Mouse (Mus musculus): ENCODE data around the gene Osbpl10. TPM values are rescaled to one million over a fixed set of nuclear protein-coding genes. Genes with fewer than 3 reads are reported as not detected.
"Not testable (repeated sequence)": the region's sequence is repeated elsewhere in the genome, so short reads cannot be mapped to it uniquely, and the experiment has no call there.

The Osbpl10 gene
- total RNA-seq, 1 experiment from 2014 or later, result not detected

DNA sequence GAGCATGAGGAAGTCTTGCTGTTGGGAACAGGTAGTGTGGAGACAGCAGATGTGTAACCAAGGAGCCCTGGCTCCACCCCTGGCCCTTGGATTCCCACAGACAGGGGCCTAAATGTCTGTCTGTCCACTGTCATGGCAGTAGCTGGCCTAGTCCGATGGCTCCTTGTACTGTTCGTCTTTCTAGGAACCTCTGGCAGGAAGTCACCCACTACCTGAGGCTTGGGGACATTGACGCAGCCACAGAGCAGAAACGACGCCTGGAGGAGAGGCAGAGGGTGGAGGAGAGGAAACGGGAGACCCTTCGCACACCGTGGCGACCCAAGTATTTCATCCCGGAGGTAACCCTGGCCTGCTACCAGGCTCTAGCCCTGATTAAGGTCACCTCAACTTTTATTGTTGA lies 251.3 kb downstream of the Osbpl10 start:
- no peak for ATAC-seq (replicated peaks; ENCODE audit: insufficient number of reproducible peaks, low FRiP score, low TSS enrichment, poor library complexity, severe bottlenecking)

DNA sequence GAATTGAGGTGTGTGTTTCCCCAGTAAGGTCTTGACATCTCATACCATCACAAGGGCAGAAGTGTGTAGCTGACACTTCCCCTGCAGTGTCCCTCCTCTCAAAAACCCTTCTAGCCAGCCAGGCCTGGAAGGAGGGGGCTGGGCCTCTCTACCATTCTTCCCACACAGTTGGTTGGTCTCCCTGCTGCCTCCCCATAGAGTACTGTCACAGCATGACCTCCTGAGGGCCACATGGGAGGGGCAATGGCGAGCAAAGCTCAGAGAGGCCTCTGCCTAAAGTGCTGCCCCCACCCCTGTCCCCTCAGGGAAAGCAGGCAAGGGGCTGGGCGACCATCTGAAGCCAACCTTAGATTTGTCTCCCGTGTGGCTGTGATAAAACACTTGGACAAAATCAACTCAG lies 251.8 kb downstream of the Osbpl10 start:
- no peak for ATAC-seq (replicated peaks; ENCODE audit: insufficient number of reproducible peaks, low FRiP score, low TSS enrichment, poor library complexity, severe bottlenecking)

GRCm38 (mm10) chr9:115231476-115231875 lies 253.1 kb downstream of the Osbpl10 start:
- no peak for ATAC-seq (replicated peaks; ENCODE audit: insufficient number of reproducible peaks, low FRiP score, low TSS enrichment, poor library complexity, severe bottlenecking)

DNA sequence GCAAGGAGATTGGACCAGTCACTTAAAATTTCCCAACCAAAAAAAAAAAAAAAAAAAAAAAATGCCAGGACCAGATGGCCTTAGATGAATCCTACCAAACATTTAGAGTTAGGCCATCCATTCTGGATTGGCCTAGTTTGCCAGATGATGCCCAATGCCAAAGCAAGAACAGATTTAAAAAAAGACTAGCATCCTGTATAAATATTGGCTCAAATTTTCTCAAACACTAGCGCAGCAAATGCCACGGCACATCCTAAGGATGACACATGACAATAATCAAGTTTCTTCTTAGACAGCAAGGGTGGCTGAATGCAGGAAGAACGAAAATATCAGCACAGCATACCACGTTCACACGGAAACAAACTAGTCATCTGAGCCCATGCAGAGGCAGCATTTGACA lies 255.4 kb downstream of the Osbpl10 start:
- ATAC-seq (replicated peaks; ENCODE audit: insufficient number of reproducible peaks, low FRiP score, low TSS enrichment, poor library complexity, severe bottlenecking), result no peak

DNA sequence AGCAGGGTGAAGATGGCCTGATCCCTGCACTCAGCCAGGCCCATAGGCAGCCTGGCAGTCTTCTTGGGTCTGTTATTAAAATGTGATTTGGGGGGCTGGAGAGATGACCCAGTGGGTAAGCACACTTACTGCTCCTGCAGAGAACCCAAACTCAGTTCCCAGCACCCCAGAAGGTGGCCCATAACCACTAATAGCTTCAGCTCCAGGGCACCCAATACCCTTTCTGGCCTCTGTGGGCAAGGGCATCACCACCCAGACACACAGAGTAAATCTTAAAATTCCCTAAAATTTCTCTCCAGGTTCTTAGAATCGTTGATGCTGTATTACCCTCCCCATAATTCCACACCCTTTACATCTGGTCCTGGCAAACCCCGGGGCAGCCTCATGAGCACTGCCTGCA lies 256.2 kb downstream of the Osbpl10 start:
- no peak for ATAC-seq (replicated peaks; ENCODE audit: insufficient number of reproducible peaks, low FRiP score, low TSS enrichment, poor library complexity, severe bottlenecking)

GRCm38 (mm10) chr9:115236352-115236841 lies 258.0 kb downstream of the Osbpl10 start:
- ATAC-seq (replicated peaks; ENCODE audit: insufficient number of reproducible peaks, low FRiP score, low TSS enrichment, poor library complexity, severe bottlenecking), result no peak; the same call in 1 of the 2 replicates

DNA sequence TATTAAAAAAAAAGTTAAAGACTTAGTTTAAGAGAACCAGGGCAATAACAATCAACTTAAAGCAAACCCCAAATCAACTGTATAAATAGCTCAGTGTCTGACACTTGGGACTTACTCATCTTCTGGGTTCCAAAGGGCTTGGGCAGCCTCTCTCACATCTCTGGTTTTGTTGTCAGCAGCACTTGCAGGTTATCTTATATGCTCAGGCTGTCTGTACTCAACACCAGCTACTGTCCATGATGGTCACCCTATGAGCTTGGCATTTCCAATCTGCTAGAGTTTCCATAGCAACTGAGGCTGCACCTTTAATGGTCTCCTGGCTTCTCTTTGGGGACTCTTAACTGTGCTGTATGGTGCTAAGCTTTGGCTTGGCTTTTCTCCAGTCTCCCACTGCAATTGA lies 259.6 kb downstream of the Osbpl10 start:
- no peak for ATAC-seq (replicated peaks; ENCODE audit: insufficient number of reproducible peaks, low FRiP score, low TSS enrichment, poor library complexity, severe bottlenecking)

DNA sequence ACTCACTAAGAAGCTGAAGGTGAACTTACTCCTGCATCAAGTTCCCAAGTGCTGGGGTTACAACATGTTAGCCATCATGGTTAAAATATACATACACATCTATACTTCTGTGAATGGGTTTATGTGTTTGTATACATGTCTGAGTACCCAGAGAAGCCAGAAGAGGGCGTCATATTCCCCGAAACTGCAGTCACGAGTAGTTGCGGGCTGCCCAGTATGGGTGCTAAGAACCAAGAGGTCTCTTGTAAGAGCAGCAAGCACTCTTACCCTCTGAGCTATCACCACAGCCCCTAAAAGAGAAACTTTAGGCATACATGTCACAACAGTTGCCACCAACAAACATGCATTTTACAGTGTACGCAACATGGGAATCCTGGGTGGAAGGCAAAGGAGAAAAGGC lies 261.5 kb downstream of the Osbpl10 start:
- no peak for ATAC-seq (replicated peaks; ENCODE audit: insufficient number of reproducible peaks, low FRiP score, low TSS enrichment, poor library complexity, severe bottlenecking)

GRCm38 (mm10) chr9:115243630-115244029 lies 265.3 kb downstream of the Osbpl10 start:
- ATAC-seq (replicated peaks; ENCODE audit: insufficient number of reproducible peaks, low FRiP score, low TSS enrichment, poor library complexity, severe bottlenecking), result no peak

GRCm38 (mm10) chr9:115245092-115245491 lies 266.7 kb downstream of the Osbpl10 start:
- ATAC-seq (replicated peaks; ENCODE audit: insufficient number of reproducible peaks, low FRiP score, low TSS enrichment, poor library complexity, severe bottlenecking), result no peak

GRCm38 (mm10) chr9:115249145-115249544 lies 270.8 kb downstream of the Osbpl10 start:
- no peak for ATAC-seq (replicated peaks; ENCODE audit: insufficient number of reproducible peaks, low FRiP score, low TSS enrichment, poor library complexity, severe bottlenecking)

DNA sequence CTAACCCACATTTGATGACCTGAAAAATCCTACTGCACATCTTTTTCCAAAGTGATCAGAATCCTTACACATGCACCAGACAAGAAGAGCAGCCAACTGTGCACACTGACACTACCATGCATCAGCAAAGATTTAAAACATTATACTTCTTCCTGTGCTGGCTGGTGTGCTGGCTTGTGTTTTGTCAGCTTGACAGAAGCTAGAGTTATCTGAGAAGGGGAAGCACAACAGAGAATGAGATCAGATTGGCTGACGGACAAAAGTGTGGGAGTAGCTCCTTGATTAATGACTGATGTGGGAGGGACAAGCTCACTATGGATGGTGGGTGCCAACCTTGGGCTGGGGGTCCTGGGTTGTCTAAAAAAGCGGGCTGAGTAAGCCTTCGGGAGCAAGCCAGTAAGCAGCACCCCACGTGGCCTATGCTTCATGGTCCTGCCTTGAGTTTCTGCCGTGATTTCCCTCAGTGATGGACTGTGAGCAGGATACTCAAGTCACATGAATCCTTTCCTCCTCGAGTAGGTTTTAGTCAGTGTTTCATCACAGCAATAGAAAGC lies 279.4 kb downstream of the Osbpl10 start:
- no peak for ATAC-seq (replicated peaks; ENCODE audit: insufficient number of reproducible peaks, low FRiP score, low TSS enrichment, poor library complexity, severe bottlenecking)

DNA sequence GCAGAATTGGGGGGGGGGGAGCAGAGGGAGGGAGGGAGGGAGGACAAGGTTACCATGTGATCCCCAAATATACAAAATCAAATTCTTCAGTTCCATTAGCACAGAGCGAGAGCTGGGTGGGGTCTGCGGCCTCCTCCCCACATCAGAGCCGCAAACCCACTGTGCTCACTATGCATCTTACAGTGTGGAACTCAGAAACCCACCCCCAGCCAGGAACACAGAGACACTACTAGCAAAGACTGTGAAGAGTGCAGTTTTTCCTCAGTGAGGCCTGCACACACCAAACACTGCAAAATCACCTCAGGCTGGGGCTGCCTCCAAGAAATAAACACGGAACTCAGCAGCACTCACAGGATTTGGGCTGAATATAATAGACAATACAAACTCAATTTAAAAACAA lies 281.5 kb downstream of the Osbpl10 start:
- ATAC-seq (replicated peaks; ENCODE audit: insufficient number of reproducible peaks, low FRiP score, low TSS enrichment, poor library complexity, severe bottlenecking), result no peak

DNA sequence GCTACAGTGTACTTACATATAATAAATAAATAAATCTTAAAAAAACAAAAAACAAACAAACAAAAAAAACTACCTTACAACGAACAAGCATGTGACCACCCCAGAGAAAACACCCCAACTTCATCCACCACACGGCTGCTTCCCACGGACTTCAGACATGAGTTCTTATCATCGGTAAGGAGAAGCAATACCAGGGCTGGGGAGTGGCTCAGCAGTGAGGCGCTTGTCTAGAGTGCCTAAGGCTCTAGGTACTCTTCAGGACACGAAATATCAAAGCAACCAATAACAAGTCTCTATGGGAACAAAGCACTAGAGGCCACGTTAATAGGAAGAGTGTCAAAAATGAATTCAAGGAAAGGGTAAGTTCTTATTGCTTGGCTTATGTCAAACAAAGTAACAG lies 282.1 kb downstream of the Osbpl10 start:
- ATAC-seq (replicated peaks; ENCODE audit: insufficient number of reproducible peaks, low FRiP score, low TSS enrichment, poor library complexity, severe bottlenecking), result no peak

GRCm38 (mm10) chr9:115261456-115261855 lies 283.1 kb downstream of the Osbpl10 start:
- ATAC-seq (replicated peaks; ENCODE audit: insufficient number of reproducible peaks, low FRiP score, low TSS enrichment, poor library complexity, severe bottlenecking), result no peak

DNA sequence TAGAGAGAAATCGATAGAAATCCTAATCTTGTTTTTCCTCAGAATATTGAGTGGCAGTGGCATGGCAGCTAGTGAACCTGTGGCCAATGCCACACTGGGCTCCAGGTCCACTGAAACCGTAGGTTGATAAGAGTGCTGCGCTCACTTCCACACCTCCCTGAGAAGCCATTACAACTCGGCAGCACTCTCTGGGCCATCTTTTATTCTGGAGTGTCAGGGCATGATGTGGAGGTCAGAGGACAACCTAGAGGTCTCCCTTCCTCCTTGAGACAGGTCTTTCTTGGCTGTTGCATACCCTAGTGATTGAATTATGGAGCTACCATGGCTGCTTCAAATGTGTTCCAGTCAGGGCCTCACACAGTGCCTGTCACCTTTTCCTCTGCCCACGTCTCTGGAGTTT lies 283.5 kb downstream of the Osbpl10 start:
- no peak for ATAC-seq (replicated peaks; ENCODE audit: insufficient number of reproducible peaks, low FRiP score, low TSS enrichment, poor library complexity, severe bottlenecking)

DNA sequence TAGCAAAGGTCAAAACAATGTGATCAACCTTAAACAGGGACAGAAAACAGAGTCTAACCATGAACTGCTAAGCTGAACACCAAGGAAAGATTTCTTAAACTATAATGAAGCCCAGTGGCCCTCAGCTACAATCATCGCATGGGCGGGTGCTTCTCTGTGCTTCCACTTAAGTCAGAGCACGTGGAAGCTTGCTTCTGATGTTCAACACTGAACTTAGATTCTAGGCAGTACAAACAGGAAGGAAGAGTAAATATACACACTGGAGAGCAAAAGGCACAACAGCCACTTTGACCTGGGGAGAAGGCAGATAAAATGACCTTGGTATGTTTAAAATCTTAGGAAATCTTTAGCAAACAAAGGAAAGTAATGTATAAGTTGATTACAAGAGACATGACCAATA lies 293.2 kb downstream of the Osbpl10 start:
- no peak for ATAC-seq (replicated peaks; ENCODE audit: insufficient number of reproducible peaks, low FRiP score, low TSS enrichment, poor library complexity, severe bottlenecking)

DNA sequence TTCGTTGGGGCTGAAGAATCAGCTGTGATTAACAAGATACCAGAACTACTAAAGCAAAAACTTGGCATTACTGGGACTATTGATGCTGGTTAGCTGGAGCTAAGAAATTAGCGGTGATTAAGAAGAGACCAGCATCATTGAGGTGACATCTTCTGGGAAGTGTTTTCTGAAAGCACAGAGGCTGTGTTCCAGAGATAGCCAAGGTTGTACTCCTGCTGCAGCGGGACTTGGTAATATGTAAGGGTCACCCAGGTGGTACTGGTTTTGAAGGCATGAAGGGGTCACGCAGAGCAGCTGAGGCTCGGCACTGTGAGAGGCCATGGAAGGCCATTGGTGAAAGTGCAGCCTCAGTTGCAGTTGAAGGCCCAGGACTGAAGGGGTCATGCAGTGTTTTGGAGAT lies 294.1 kb downstream of the Osbpl10 start:
- ATAC-seq (replicated peaks; ENCODE audit: insufficient number of reproducible peaks, low FRiP score, low TSS enrichment, poor library complexity, severe bottlenecking), result not testable (repeated sequence)

DNA sequence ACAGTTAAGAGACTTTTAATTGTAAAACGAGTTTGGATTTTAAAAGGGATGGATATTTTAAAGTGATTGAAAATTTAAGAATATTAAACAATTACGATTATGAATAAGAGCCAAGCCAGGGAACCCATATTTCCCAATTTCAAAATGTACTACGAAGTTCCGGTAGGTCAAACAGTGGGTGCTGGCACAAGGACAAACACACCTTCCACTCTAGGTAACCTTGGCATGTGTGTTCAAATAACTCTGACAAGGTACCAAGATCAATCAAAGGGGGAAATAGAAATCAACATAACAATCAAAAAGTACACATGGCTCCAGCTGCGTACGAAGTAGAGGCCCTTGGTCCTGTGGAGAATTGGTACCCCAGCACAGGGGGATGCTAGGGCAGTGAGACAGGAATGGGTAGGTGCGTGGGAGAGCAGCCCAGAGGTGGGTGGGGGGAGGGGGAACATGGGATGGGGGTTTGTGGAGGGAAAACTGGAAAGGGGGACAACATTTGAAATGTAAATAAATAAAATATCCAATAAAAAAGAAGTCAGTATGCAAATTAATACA lies 294.8 kb downstream of the Osbpl10 start:
- no peak for ATAC-seq (replicated peaks; ENCODE audit: insufficient number of reproducible peaks, low FRiP score, low TSS enrichment, poor library complexity, severe bottlenecking)

DNA sequence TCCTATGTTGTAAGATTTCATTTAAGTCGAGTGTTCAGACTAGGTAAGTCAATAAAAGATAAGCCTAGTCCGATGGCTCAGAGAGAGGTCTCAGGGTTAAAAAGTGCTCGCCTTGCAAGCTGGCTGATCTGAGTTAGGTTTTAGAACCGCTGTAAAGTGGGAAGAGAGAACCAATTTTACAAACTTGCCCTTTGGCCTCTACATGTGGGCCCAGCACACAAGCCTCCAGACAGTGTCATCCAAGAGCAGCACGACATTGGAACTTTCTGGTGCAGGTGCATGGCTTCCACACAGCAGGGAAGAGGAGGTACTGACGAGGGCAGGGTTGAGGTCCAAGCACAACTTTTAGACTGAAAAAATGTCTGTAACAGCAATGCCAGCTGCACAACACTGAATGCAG lies 296.4 kb downstream of the Osbpl10 start:
- ATAC-seq (replicated peaks; ENCODE audit: insufficient number of reproducible peaks, low FRiP score, low TSS enrichment, poor library complexity, severe bottlenecking), result no peak

GRCm38 (mm10) chr9:115278641-115279040 lies 300.3 kb downstream of the Osbpl10 start:
- ATAC-seq (replicated peaks; ENCODE audit: insufficient number of reproducible peaks, low FRiP score, low TSS enrichment, poor library complexity, severe bottlenecking), result no peak

Data from monocyte, adult 5-6 weeks (primary cell).